ENCODE assay signal across 8 mouse cellular contexts in the genomic region with DNA sequence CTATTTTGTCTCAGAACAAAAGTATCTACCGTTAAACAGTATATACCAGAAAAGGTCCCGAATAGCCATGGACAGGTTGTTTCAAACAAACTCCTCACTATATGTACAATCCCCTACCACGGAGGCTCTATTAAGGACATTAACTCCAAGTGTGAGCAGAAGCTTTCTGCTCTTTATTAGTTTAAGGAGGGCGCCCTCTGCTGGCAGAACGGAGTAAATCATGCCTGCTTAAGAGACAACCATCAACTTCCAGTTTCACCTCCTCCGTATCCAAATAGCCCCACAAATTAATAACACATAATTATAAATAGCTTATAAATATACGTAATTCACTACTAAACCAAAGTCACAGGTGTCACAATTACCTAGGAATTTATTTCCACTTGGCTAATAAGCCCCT.
DNase-seq lines count a peak whose midpoint lies in the region; ATAC-seq lines count a peak whose summit lies in the region.

No protein-coding gene starts in this region.

- H3K9ac ChIP-seq in heart, embryonic 11.5 days (ENCODE audit: low read depth, low read length) = no peak overlapping the region
- no peak overlapping the region for H3K9ac ChIP-seq in embryonic facial prominence, embryonic 11.5 days (replicated peaks; ENCODE audit: low read length)

- no peak overlapping the region for H3K27ac ChIP-seq in heart, embryonic 11.5 days (ENCODE audit: low read depth, low read length)
- no peak overlapping the region for H3K27ac ChIP-seq in embryonic facial prominence, embryonic 11.5 days (replicated peaks; ENCODE audit: low read depth, low read length)

- peaks cover 12% of the 10 kb centered on the region for H3K4me1 ChIP-seq in heart, embryonic 11.5 days (ENCODE audit: control insufficient read depth, insufficient read depth, low read length)
- H3K4me1 ChIP-seq in embryonic facial prominence, embryonic 11.5 days (ENCODE audit: control insufficient read depth, insufficient read depth, low read length) = peaks cover 6% of the 10 kb centered on the region; the same call in 1 of the 2 replicates

- no peaks in the 10 kb centered on the region for H3K9me3 ChIP-seq in heart, embryonic 11.5 days (replicated peaks; ENCODE audit: control insufficient read depth, low read length)
- H3K9me3 ChIP-seq in embryonic facial prominence, embryonic 11.5 days (replicated peaks; ENCODE audit: control insufficient read depth, low read length) = no peaks in the 10 kb centered on the region

- ATAC-seq in heart, embryonic 11.5 days (replicated peaks; ENCODE audit: insufficient number of reproducible peaks, low FRiP score, low TSS enrichment) = no peak
- ATAC-seq in embryonic facial prominence, embryonic 11.5 days (replicated peaks; ENCODE audit: insufficient number of reproducible peaks, low FRiP score, low TSS enrichment, low read depth) = no peak

- peak; percentile 86 to 97 for DNase-seq in heart, adult 18-20 months
- peak; percentile 93 for DNase-seq in adrenal gland, postnatal 10 days
- peak; percentile 93 for DNase-seq in embryonic facial prominence, embryonic 11.5 days (ENCODE audit: low spot score)
- DNase-seq in heart, postnatal 36 days = peak; percentile 84 to 95
- DNase-seq in left cerebral cortex, postnatal 25 days (ENCODE audit: low spot score in 2 of 2) = peak; percentile 86 to 92
- peak; percentile 92 for DNase-seq in naive thymus-derived CD4-positive, alpha-beta T cell, adult 2 months (ENCODE audit: low read depth)
- peak; percentile 87 for DNase-seq in telencephalon, adult 2 months (ENCODE audit: low read depth, low spot score)

- H3K4me2 ChIP-seq in heart, embryonic 11.5 days = no peak overlapping the region
- no peak overlapping the region for H3K4me2 ChIP-seq in embryonic facial prominence, embryonic 11.5 days (ENCODE audit: low read depth, low read length)

- H3K36me3 ChIP-seq in heart, embryonic 11.5 days (ENCODE audit: control insufficient read depth, insufficient read depth, low read length) = no peaks in the 10 kb centered on the region; the same call in 1 of the 2 replicates
- no peaks in the 10 kb centered on the region for H3K36me3 ChIP-seq in embryonic facial prominence, embryonic 11.5 days (replicated peaks; ENCODE audit: control insufficient read depth, insufficient read depth, low read depth, low read length)

- WGBS in heart, embryonic 11.5 days (ENCODE audit: insufficient replicate concordance) = 6% methylated on average over 7 of the region's 7 CpGs
- WGBS in embryonic facial prominence, embryonic 11.5 days = 4% methylated on average over 7 of the region's 7 CpGs

- intact Hi-C loops in heart, postnatal 36 days (cut with DNase I) = loop anchor here (2.0 to 5.0 kb wide), 4 partner anchors 187 to 804 kb away; no protein-coding TSS in a partner anchor
- intact Hi-C loops in left cerebral cortex, postnatal 25 days (cut with DNase I) = loop anchor here (2.0 kb wide), 4 partner anchors 191 to 847 kb away; no protein-coding TSS in a partner anchor

- no peak overlapping the region for H3K4me3 ChIP-seq in heart, embryonic 11.5 days (ENCODE audit: low read depth, low read length)
- H3K4me3 ChIP-seq in embryonic facial prominence, embryonic 11.5 days (ENCODE audit: low read depth, low read length) = no peak overlapping the region

- no peaks in the 10 kb centered on the region for H3K27me3 ChIP-seq in heart, embryonic 11.5 days (ENCODE audit: control insufficient read depth, insufficient read depth, low read length)
- no peaks in the 10 kb centered on the region for H3K27me3 ChIP-seq in embryonic facial prominence, embryonic 11.5 days (ENCODE audit: control insufficient read depth, insufficient read depth, low read length)
